Mouse (Mus musculus) frontal cortex, postnatal 14 days (tissue): ENCODE results near the gene Plxnb1.
A peak's percentile ranks its signal among the peaks of the same experiment; 100 is the strongest.

Experiments used
- DNase-seq, 2 experiments: peaks; one replicate each; pipeline ENCODE4 v3.0.0; 2022; ENCODE audit warnings: low spot score in 2 of 2

Plxnb1 gene

DNA sequence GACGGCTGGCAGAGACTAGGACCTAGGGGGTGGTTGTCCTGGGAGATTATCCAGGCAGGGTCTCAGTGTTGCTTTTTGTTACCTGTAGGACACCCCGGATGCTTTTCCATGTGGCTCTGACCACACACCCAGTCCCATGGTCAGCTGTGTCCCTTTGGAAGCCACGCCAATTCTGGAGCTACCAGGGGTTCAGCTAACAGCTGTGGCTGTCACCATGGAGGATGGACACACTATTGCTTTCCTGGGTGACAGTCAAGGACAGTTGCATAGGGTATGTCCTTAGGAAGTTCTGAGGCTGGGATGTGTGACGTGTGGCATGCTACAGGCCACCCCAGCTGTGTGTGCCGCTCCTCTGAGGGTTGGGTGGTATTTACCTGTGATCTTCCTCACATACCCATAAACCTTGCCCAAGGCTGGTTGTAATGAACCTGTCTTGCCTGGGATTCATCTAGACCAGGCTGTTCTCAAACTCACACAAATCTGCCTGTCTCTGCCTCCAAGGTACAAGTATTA, 6.8 kb downstream of the Plxnb1 start:
- DNase-seq, result no peak

GRCm38 (mm10) chr9:109102541-109102940, 7.4 kb downstream of the Plxnb1 start:
- DNase-seq, result no peak

GRCm38 (mm10) chr9:109103250-109103649, 8.1 kb downstream of the Plxnb1 start:
- no peak for DNase-seq

DNA sequence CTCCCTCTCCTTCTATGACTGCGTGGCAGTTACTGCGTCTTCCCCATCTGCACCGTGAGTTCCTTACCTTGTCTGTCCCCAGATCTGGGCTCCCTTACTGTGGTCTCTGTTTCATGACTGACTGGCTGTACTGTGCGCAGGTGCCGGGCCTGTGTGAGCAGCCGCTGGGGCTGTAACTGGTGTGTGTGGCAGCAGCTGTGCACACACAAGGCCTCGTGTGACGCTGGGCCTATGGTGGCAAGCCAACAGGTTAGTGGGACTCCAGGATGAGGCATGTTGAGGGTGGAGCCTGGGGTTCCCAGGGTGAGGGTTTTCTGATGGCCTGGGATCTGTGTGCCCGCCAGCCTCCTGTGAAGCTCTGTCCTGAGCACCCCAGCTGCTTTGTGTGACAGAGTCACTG, 8.9 kb downstream of the Plxnb1 start:
- no peak for DNase-seq

- no peak for DNase-seq
Observed at GRCm38 (mm10) chr9:109105011-109105410, 9.8 kb downstream of the Plxnb1 start.

DNA sequence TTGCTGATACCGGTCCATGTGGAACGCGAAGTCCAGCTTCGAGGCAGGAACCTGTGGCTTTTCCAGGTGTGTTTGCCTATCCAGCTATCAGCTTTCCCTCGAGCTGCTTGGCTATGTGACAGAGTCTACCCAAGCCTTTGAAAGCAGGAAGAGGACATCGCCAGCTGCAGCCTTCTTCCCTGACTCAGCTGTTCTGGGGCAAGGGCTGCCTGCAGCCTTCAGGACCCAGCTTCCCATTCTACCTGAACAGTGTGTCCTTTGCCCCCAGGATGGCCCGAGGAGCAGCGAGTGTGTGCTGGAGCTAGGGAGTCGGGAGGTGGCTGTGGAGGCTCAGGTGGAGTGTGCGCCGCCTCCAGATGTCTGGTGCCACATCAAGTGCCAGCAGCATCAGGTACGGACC, 10.5 kb downstream of the Plxnb1 start:
- DNase-seq, result no peak

DNA sequence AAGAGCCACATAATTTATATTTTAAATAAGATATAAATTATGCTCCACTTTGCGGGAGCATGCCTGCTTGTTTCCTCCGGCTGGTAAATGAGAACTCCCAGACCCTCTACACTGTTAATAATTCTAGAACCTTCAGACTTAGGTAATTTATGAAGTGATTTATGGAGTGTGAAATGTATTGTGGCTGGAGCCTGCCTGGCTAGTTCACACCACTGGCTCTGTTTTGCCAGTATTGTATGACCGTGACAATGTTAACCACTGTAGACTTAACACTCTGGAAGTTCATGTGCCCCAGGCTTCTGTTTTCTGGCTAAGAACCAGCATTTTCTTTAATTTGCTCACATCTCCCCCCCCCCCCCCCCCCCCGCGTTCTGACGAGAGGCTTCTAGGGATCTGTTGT, 12.2 kb downstream of the Plxnb1 start:
- DNase-seq, result no peak

DNA sequence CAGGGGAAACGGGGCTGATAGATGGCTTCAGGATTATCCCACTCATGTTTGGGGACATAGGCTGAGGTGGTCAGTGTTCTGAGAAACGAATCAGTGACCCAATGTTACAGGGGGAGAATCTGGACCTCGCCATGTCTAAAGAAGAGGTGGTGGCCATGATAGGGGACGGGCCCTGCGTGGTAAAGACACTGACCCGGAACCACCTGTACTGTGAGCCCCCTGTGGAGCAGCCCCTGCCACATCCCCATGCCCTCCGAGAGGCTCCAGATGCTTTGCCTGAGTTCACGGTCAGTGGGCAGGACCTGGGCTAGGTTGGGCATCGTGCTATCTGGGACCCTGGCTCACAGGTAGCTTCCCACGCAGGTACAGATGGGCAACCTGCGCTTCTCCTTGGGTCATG, 15.1 kb downstream of the Plxnb1 start:
- DNase-seq, result no peak

DNA sequence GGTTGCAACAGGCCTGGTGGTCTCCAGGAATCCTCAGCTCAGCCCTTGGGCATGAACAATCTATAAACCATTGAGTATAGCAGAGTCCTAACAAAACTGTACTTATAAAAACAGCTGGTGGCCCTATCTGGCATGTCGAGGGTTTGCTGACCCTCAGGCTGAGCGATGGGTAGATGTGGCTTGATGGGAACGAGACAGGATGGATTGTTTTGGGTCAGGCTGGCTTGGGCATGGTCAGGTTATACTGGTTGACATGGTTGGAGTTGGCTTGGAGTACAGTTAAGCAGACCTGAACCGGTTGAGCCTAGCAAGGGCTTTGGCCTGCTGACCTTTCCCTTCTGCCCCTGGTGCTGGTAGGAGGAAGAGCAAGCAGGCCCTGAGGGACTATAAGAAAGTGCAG, 15.9 kb downstream of the Plxnb1 start:
- DNase-seq, result no peak

DNA sequence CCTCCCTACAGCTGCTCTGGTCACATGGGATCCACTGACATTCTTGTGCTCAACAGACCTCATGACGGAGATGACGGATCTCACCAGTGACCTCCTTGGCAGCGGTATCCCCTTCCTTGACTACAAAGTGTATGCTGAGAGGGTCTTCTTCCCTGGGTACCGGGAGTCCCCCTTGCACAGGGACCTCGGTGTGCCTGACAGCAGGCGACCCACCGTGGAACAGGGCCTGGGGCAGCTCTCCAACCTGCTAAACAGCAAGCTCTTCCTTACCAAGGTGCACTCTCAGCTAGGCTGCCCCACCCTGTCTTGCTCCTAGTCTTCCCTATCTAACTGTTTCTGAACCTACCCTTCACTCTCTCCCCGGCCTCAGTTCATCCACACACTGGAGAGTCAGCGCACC, 16.4 kb downstream of the Plxnb1 start:
- DNase-seq, result no peak

DNA sequence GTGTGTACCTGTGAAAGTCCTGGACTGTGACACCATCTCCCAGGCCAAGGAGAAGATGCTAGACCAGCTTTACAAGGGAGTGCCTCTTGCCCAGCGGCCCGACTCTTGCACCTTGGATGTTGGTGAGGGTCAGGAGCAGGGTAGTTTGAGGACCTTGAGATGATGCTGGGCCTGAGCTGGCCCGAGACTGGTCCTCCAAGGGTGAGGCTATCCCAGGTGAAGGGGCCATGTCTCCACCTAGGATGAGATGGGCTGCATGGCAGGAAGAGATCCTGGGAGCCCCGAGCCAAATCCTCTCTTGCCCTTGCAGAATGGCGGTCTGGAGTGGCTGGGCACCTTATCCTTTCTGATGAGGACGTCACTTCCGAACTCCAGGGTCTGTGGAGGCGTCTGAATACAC, 18.1 kb downstream of the Plxnb1 start:
- DNase-seq, result peak in 1 of 2 experiments; percentile 1

DNA sequence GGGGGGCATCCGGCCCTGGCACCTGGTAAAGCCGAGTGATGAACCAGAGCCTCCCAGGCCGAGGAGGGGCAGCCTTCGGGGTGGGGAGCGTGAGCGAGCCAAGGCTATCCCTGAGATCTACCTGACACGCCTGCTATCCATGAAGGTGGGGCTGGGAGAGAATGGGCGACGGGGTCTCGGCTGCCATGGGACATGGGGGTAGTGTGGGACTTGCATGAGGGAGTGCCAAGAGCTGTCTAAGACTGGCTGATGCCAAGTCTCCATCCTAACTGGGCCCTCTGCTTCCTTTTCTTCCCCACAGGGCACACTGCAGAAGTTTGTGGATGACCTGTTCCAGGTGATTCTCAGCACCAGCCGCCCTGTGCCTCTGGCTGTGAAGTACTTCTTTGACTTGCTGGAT, 19.1 kb downstream of the Plxnb1 start:
- peak in 1 of 2 experiments; percentile 2 for DNase-seq

GRCm38 (mm10) chr9:109114871-109115270, 19.7 kb downstream of the Plxnb1 start:
- no peak for DNase-seq

DNA sequence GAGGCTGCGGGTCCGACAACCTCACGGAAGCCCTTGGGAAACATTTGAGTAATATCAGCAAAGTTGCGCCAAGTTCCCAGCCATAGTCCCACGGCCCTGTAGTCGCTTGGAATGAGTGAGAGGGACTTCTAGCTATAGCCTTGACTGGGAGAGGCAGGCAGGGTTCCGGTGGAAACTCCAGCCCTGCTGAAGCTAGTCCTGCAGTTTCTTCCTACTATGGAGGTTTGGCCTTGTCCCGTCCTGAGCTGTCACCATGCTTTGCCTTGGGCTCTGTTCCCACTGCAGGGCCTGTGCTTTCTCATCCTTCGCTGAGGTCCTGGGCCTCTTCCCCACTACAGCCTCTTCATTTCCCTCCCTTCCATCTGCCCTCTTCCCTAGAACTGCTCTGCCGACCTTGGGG, 21.0 kb downstream of the Plxnb1 start:
- DNase-seq, result no peak

GRCm38 (mm10) chr9:109118106-109118505, 22.9 kb downstream of the Plxnb1 start:
- DNase-seq, result no peak

DNA sequence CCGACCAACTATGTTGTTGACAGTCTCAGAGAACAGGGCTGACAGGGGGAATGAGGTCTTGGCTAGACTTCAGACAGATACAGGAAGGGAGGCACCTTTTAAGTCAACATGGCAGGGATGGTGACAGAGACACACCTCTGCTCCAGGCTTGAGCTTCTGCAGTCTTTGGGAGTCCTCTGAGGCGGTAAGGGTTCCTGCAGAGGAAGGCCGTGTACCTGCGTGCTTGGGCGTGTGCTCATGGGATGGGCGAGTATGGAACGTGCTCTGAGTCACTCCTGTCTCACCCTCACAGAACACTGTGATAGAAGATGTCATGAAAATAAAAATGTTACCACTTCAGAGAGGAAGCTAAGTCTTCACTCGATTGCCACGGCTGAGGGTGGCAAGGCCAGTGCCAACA, 24.4 kb downstream of the Plxnb1 start:
- no peak for DNase-seq

- DNase-seq, result no peak
Observed at GRCm38 (mm10) chr9:109120956-109121355, 25.8 kb downstream of the Plxnb1 start.

- no peak for DNase-seq
Observed at GRCm38 (mm10) chr9:109122553-109123085, 27.4 kb downstream of the Plxnb1 start.

- no peak for DNase-seq
Observed at GRCm38 (mm10) chr9:109123266-109123665, 28.1 kb downstream of the Plxnb1 start.

GRCm38 (mm10) chr9:109124164-109124563, 29.0 kb downstream of the Plxnb1 start:
- DNase-seq, result no peak

- no peak for DNase-seq
Observed at GRCm38 (mm10) chr9:109125043-109125442, 29.9 kb downstream of the Plxnb1 start.

GRCm38 (mm10) chr9:109125481-109125880, 30.3 kb downstream of the Plxnb1 start:
- DNase-seq, result no peak

DNA sequence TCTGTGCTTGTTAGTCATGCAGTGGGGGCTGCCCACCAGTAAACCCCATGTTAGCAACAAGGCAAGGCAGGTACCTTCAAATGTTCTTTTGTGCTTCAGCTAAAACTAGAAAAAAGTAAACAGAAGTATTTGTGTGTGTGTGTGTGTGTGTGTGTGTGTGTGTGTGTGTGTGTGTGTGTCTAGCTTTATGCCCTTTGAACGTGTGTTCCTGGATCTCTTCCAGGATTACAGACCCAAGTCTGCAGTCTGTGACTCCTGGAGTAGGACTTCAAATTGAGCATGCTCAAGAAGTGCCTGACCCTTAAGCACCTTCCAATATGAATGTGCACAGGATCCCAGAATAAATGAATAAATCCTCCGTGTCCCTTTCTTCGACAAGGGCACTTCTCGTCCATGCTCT, 31.9 kb downstream of the Plxnb1 start:
- DNase-seq, result no peak

- DNase-seq, result no peak
Observed at GRCm38 (mm10) chr9:109128211-109128610, 33.0 kb downstream of the Plxnb1 start.
